Mouse (Mus musculus): Measurements from ENCODE around the gene Mvb12b. TPM values are rescaled to one million over a fixed set of nuclear protein-coding genes. Genes with fewer than 3 reads are reported as not detected.

Mvb12b gene
- total RNA-seq, 2 experiments from 2014 or later = 83.8 to 84.3 TPM

DNA sequence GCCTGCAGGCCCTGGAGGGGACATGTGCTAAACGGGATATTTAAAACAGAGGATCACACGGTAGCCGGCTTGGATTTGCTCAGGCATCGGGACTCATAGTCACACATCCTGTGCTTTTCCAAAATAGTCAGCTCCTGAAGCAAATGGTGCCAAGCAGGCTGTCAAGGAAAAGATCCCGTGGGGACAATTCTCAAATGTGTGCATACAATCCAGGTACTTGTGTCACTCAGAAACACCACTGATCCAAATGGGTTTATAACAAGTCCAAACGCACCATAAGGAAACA lies 297 bp upstream of the Mvb12b start:
- peak in 1 of 2 experiments; percentile 18 for DNase-seq (ENCODE audit: low spot score in 2 of 2)
- intact Hi-C loops (cut with DNase I) = no loop called here

DNA sequence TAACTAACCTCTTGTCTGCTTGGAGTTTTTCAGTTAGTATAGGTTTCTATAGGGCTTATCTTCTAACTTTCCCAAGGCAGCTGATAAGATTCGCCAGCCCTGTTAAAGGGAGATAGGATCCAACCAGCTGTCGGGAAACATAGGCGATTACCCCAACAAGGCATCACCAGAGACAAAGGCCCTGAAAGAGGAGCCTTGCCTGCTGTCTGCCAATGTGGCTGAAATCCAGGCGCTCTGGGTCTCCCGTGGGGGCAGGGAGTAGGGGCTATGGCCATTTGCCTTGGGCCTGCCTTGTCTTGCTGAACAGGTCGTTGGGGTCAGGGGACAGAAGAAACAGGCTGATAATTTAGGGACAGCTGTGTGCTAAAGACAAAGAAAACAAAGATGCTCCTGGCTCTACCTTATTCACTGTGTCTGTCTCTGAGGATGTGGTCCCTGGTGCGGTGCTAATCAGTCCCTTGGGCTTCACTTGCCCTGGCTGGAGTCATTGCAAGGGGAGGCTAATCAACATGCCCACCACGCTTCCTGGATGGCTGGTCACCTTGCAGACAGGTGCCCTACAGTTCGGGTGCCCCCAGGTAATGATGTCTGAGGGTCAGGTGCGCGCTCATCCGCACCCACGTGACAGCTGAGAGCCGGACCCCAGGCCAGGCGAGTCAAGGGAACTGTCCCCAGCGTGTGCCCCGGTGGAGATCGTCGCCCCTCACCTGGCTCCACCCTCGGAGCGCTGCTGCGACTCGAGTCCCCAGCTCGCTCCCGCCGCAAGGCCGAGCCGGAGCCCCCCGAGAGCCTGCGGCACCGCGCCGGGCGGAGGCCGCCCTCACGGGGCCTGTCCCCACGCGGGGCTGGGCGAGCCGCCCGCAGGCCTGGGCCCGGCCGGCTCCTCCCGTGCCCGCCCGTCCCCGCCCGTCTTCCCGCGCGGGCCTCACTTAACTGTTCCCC lies 1.1 kb downstream of the Mvb12b start:
- peak; percentile 60 to 76 for DNase-seq (ENCODE audit: low spot score in 2 of 2)
- intact Hi-C loops (cut with DNase I) = no loop called here

DNA sequence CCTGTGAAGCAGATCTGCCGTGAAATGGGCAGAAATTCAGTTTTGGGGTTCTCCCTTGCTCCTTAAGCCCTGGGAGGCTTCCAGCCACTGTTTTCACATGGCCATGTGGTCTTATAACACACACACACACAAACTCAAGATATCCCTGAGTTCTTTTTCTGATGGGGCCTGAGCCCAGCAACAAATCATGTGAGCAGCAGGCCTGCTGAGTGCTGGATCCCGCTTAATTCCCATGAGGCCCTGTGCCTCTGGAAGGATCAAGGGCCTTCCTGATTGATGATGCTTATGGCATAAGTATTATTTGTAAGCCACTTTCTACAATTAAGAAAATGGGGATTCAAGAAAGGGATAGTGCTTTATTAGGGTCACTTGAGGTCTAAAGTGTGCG lies 2.5 kb downstream of the Mvb12b start:
- no peak for DNase-seq (ENCODE audit: low spot score in 2 of 2)
- intact Hi-C loops (cut with DNase I) = no loop called here

DNA sequence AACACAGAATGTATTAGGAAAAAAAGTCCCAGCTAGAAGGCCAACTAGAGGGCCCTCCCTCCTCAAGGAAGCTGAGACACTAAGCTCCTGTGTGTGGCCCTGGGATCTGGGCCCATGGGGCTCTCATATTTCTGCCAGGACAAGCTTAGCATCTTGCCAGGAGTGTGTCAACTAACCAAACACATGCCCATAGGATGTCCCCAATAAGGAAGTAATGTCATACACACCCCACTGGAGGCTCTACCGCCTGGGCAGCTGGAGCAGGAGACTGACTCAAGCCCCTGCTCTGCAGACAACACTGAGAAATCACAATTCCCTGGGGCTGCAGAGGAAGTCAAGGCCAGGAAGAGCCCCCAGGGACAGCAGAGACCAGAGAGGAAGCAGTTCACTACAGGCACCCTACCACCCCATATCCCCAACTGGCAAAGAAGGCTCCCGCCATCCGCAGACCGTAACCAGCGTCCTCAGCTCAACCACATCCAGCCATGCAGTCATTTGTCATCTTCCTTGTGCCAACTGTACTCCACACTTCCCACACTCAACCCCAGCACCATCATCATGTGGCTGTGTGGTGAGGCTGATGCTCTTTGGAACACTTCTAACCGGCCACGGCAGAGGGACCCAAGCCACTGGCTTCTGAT lies 3.0 kb downstream of the Mvb12b start:
- intact Hi-C loops (cut with DNase I) = no loop called here
- peak; percentile 30 to 31 for DNase-seq (ENCODE audit: low spot score in 2 of 2)

DNA sequence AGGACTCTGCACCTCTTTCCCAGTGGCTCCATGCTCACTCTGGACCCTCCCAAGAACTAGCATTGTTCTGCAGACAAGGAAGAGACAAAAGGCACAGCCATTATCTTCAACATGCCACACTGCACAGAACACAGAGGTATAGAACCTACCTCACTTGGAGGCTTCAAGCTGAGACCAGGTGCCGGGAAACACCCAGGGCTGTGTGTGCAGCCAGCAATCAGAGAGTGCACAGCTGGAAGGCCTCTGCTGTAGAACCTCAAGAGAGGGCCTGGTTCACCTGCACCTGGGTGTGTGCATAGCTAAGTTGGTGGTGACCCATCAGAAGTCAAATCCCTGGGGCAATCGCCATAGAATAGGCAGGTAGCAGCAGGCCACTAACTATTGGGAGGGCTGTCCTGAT lies 8.5 kb downstream of the Mvb12b start:
- intact Hi-C loops (cut with DNase I) = no loop called here
- DNase-seq (ENCODE audit: low spot score in 2 of 2) = no peak

GRCm38 (mm10) chr2:33878437-33878836 lies 9.3 kb downstream of the Mvb12b start:
- DNase-seq (ENCODE audit: low spot score in 2 of 2) = no peak
- intact Hi-C loops (cut with DNase I) = no loop called here

GRCm38 (mm10) chr2:33877663-33878360 lies 9.9 kb downstream of the Mvb12b start:
- intact Hi-C loops (cut with DNase I) = no loop called here
- no peak for DNase-seq (ENCODE audit: low spot score in 2 of 2)

GRCm38 (mm10) chr2:33876529-33877290 lies 11.0 kb downstream of the Mvb12b start:
- intact Hi-C loops (cut with DNase I) = no loop called here
- peak; percentile 60 to 67 for DNase-seq (ENCODE audit: low spot score in 2 of 2)

GRCm38 (mm10) chr2:33875594-33875993 lies 12.2 kb downstream of the Mvb12b start:
- DNase-seq (ENCODE audit: low spot score in 2 of 2) = no peak
- intact Hi-C loops (cut with DNase I) = no loop called here

GRCm38 (mm10) chr2:33874856-33875576 lies 12.7 kb downstream of the Mvb12b start:
- intact Hi-C loops (cut with DNase I) = no loop called here

GRCm38 (mm10) chr2:33874367-33874766 lies 13.4 kb downstream of the Mvb12b start:
- DNase-seq (ENCODE audit: low spot score in 2 of 2) = no peak
- intact Hi-C loops (cut with DNase I) = no loop called here

More at GRCm38 (mm10) chr2:33874856-33875576, 12.7 kb downstream of the Mvb12b start:
- no peak for DNase-seq (ENCODE audit: low spot score in 2 of 2)

GRCm38 (mm10) chr2:33873501-33873900 lies 14.2 kb downstream of the Mvb12b start:
- no peak for DNase-seq (ENCODE audit: low spot score in 2 of 2)
- intact Hi-C loops (cut with DNase I) = no loop called here

DNA sequence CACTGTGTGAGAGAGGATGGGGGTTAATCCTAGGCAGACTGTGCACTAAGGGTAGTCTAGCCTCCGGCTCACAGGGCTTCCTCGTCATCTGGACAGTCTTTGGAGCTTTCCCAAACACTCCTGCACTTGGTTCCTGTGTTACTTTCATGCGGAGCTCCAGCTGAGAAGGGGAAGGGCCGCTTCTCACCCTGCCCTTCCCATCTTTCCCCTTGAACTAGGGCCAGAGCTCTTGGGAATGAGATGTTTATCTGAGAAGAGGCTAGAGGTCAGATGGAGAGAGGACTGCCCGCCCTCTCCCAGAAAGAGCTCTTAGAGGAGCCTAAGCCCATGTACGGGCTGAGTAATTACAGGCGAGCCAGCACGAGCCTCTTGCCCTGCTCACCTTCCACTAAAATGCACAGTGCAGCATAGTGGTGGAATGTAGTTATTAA lies 14.9 kb downstream of the Mvb12b start:
- no peak for DNase-seq (ENCODE audit: low spot score in 2 of 2)

DNA sequence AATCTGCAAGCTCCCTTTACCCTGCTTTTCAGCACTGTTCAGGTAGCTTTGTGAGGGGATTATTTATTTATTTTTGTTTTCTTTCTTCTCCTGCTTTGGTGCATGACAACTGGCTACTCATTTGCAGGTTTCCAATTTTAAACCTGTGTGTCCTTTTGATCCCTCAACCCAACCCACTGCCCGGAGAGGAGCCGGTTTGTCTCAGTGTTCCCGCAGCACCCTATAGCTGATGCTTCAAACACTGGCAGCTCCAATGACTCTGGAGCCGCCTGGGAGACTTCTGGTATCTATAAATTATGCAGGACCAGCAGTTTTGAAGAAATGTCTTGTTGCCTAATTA lies 16.6 kb downstream of the Mvb12b start:
- no peak for DNase-seq (ENCODE audit: low spot score in 2 of 2)
- intact Hi-C loops (cut with DNase I) = no loop called here

More for the DNA sequence above, 14.9 kb downstream of the Mvb12b start:
- intact Hi-C loops (cut with DNase I) = no loop called here

DNA sequence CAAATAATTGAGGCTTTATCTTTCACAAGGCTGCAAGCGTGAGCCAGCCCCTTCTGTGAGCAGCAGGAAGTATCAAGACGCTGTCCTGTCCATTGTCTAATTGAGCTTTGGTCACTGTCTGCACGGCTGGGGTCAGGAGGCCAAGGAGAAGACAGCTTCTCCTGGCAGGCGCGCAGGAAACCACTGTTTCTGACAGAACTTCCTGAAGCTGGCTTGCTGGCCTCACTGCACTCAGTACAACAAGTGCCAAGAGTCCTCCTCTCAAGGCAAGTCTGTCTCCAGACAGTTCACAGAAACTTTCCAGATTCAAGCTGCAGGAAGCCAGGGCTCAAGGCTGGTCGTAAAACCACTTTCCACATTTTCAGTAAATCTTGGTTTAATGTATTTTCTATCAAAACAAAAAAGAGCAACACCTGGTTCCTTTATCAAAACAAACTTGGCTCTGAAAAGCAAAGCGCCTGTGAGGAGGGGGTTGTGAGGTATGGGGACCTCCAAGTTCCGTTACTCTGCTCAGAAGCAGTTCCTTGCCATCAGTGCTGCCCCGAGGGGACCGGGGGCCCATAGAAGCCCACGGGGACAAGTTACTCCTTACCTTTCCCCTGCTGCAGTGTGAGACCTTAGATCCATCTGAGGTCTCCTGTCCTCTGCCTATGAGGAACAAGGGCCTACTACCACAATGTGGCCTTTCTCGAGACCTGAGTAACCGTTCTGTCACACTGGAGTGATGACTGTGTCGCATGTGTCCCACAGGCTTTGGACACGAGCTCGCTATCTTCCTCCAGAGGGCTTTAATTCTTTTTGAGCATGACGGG lies 17.2 kb downstream of the Mvb12b start:
- DNase-seq (ENCODE audit: low spot score in 2 of 2) = peak in 1 of 2 experiments; percentile 18
- intact Hi-C loops (cut with DNase I) = no loop called here

- intact Hi-C loops (cut with DNase I) = no loop called here
- DNase-seq (ENCODE audit: low spot score in 2 of 2) = no peak
Measured at GRCm38 (mm10) chr2:33869689-33870343, 17.9 kb downstream of the Mvb12b start.

DNA sequence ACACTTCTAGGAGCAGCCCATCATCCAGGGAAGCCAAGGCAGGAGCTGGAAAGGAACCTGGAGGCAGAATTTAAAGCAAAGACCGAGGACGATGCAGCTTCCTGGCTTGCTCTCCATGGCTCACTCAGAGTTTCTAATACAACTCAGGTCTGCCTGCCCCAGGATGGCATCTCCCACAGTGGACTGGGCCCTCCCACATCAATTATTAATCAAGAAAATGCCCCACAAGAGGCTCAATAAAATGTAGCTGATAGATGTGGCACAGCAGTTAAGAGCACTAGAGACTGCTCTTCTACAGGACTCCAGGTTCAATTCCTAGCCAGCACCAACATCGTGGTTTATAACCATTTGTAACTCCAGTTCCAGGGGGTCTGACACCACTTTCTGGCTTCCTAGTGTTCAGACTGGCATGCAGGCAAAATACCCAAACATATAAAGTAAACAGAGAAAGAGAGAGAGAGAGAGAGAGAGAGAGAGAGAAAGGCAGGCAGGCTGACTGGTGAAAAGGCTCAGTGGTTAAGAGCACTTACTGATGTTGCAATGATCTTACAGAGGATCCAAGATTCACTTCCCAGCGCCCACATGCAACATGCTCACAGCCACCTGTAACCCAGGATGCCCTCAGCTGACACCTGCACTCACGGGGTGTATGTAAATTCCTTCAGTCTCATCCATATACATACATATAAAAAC lies 18.6 kb downstream of the Mvb12b start:
- no peak for DNase-seq (ENCODE audit: low spot score in 2 of 2)
- intact Hi-C loops (cut with DNase I) = no loop called here

Measured in left cerebral cortex, postnatal 36 days (tissue).